ENCODE assay signal across 12 mouse cellular contexts in the genomic region with DNA sequence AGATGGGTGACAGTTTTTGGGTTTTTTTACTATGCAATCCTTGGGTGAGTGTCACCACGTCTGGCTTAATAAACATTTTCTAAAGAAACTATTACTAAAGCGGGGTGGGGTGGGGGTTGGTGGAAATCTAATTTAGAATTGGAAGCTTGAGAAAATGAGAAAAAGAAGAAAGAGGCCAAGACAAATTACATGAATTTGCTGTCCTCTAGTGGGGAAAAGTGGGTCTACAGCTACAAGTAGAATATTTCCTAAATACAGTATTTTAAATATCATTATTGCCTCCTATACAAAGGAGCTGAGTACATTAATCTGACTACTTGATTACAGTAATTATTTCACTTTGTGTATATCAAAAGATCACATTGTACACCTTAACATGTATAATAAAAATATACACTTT. TPM values are rescaled to one million over a fixed set of nuclear protein-coding genes. Genes with fewer than 3 reads are reported as not detected.
DNase-seq lines count a peak whose midpoint lies in the region; ATAC-seq and TF ChIP-seq lines count a peak whose summit lies in the region.
"Had no signal": no experiment of that assay in that cellular context is flagged by ENCODE, and none has a peak within 500 bp of the region (broad histone marks: within the 10 kb centered on the region; RNA-seq: fewer than 3 reads in every experiment).

No protein-coding gene starts in this region.

- H3K27ac ChIP-seq in embryonic facial prominence, embryonic 11.5 days (replicated peaks; ENCODE audit: low read depth, low read length), result no peak overlapping the region
- H3K27ac ChIP-seq in embryonic facial prominence, embryonic 10.5 days (replicated peaks), result no peak overlapping the region
- no peak overlapping the region for H3K27ac ChIP-seq in layer of hippocampus, adult 2 months
- H3K27ac ChIP-seq in liver, embryonic 12.5 days, result no peak overlapping the region
- H3K27ac ChIP-seq: kidney, embryonic 15.5 days; liver, embryonic 15.5 days had no signal

- 36% methylated on average over 2 of the region's 2 CpGs for WGBS in embryonic facial prominence, embryonic 11.5 days
- WGBS in embryonic facial prominence, embryonic 10.5 days, result 43% methylated on average over 2 of the region's 2 CpGs
- WGBS in liver, embryonic 12.5 days (ENCODE audit: insufficient replicate concordance), result 33% methylated on average over 2 of the region's 2 CpGs

- DNase-seq in embryonic facial prominence, embryonic 11.5 days (ENCODE audit: low spot score), result peak; percentile 61
- no peak for DNase-seq in embryonic facial prominence, embryonic 10.5 days (ENCODE audit: low spot score)
- DNase-seq in layer of hippocampus, adult 2 months (ENCODE audit: low spot score in 2 of 2), result peak; percentile 26 to 35
- DNase-seq in layer of hippocampus, adult 8-10 months (ENCODE audit: low spot score in 2 of 2), result no peak
- peak; percentile 49 for DNase-seq in A20 (ENCODE audit: low read depth, low spot score)
- DNase-seq in embryo, embryonic 10.5 days (ENCODE audit: low spot score), result peak; percentile 54
- DNase-seq in thymus, postnatal 4 days, result no peak

- H3K9ac ChIP-seq in embryonic facial prominence, embryonic 11.5 days (replicated peaks; ENCODE audit: low read length), result no peak overlapping the region
- H3K9ac ChIP-seq in liver, embryonic 12.5 days, result no peak overlapping the region
- H3K9ac ChIP-seq: kidney, embryonic 15.5 days; liver, embryonic 15.5 days had no signal

- ATAC-seq in embryonic facial prominence, embryonic 11.5 days (replicated peaks; ENCODE audit: insufficient number of reproducible peaks, low FRiP score, low TSS enrichment, low read depth), result no peak
- no peak for ATAC-seq in liver, embryonic 12.5 days

- H3K36me3 ChIP-seq in embryonic facial prominence, embryonic 11.5 days (replicated peaks; ENCODE audit: control insufficient read depth, insufficient read depth, low read depth, low read length), result no peaks in the 10 kb centered on the region
- H3K36me3 ChIP-seq in embryonic facial prominence, embryonic 10.5 days (replicated peaks), result no peaks in the 10 kb centered on the region
- H3K36me3 ChIP-seq in liver, embryonic 12.5 days, result no peaks in the 10 kb centered on the region
- H3K36me3 ChIP-seq: kidney, embryonic 15.5 days; liver, embryonic 15.5 days had no signal

- peak; percentile 95 for TF ChIP-seq CTCF in layer of hippocampus, adult 2 months (conservative IDR thresholded peaks at IDR 0.05)

- H3K9me3 ChIP-seq in embryonic facial prominence, embryonic 11.5 days (replicated peaks; ENCODE audit: control insufficient read depth, low read length), result no peaks in the 10 kb centered on the region
- H3K9me3 ChIP-seq in embryonic facial prominence, embryonic 10.5 days, result no peaks in the 10 kb centered on the region
- no peaks in the 10 kb centered on the region for H3K9me3 ChIP-seq in liver, embryonic 12.5 days (replicated peaks)
- H3K9me3 ChIP-seq: kidney, embryonic 15.5 days; liver, embryonic 15.5 days had no signal

- H3K27me3 ChIP-seq in embryonic facial prominence, embryonic 11.5 days (ENCODE audit: control insufficient read depth, insufficient read depth, low read length), result no peaks in the 10 kb centered on the region
- H3K27me3 ChIP-seq in embryonic facial prominence, embryonic 10.5 days (replicated peaks; ENCODE audit: low read depth, poor library complexity, severe bottlenecking), result no peaks in the 10 kb centered on the region
- no peaks in the 10 kb centered on the region for H3K27me3 ChIP-seq in liver, embryonic 12.5 days (replicated peaks)
- H3K27me3 ChIP-seq: kidney, embryonic 15.5 days; liver, embryonic 15.5 days had no signal

- no peak overlapping the region for H3K4me3 ChIP-seq in embryonic facial prominence, embryonic 11.5 days (ENCODE audit: low read depth, low read length)
- no peak overlapping the region for H3K4me3 ChIP-seq in embryonic facial prominence, embryonic 10.5 days
- H3K4me3 ChIP-seq in layer of hippocampus, adult 2 months, result no peak overlapping the region
- no peak overlapping the region for H3K4me3 ChIP-seq in liver, embryonic 12.5 days
- H3K4me3 ChIP-seq: kidney, embryonic 15.5 days; liver, embryonic 15.5 days had no signal

- H3K4me1 ChIP-seq in embryonic facial prominence, embryonic 11.5 days (ENCODE audit: control insufficient read depth, insufficient read depth, low read length), result no peaks in the 10 kb centered on the region
- H3K4me1 ChIP-seq in embryonic facial prominence, embryonic 10.5 days, result no peaks in the 10 kb centered on the region
- H3K4me1 ChIP-seq in liver, embryonic 12.5 days, result no peaks in the 10 kb centered on the region
- H3K4me1 ChIP-seq: liver, embryonic 15.5 days had no signal

- H3K4me2 ChIP-seq in embryonic facial prominence, embryonic 11.5 days (ENCODE audit: low read depth, low read length), result no peak overlapping the region
- H3K4me2 ChIP-seq in liver, embryonic 12.5 days, result no peak overlapping the region
- H3K4me2 ChIP-seq: kidney, embryonic 15.5 days; liver, embryonic 15.5 days had no signal

RNA-seq across cellular contexts. Expression of gene Mfap5, which starts 13.7 kb away (rescaled TPM):
- 0.60 and 1.9 TPM in 2 replicates for polyA plus RNA-seq in embryonic facial prominence, embryonic 11.5 days (2014; fragmentation: Nextera tagmentation; extraction: Ambion mirVana)
- 0.59 and 0.62 TPM in 2 replicates for polyA plus RNA-seq in embryonic facial prominence, embryonic 10.5 days (2016; fragmentation: Nextera tagmentation; extraction: Ambion mirVana)
- not detected for total RNA-seq in layer of hippocampus, adult 2 months (2021)
- total RNA-seq in layer of hippocampus, adult 8-10 months (2022), result under 1 TPM in 2 of 4 experiments, not detected in 2; 0.31 to 0.40 TPM
- 0.48 and 0.68 TPM in 2 replicates for polyA plus RNA-seq in liver, embryonic 12.5 days (2016; fragmentation: Nextera tagmentation; extraction: Ambion mirVana)
- total RNA-seq: neutrophil, adult 5-6 weeks had no signal

RNA-seq across cellular contexts. Expression of gene Rimklb, which starts 20.8 kb away (rescaled TPM):
- polyA plus RNA-seq in embryonic facial prominence, embryonic 11.5 days (2014; fragmentation: Nextera tagmentation; extraction: Ambion mirVana), result 50.8 and 62.3 TPM in 2 replicates
- 35.9 and 40.3 TPM in 2 replicates for polyA plus RNA-seq in embryonic facial prominence, embryonic 10.5 days (2016; fragmentation: Nextera tagmentation; extraction: Ambion mirVana)
- 10 to 100 TPM; 70.3 to 71.6 TPM for total RNA-seq in layer of hippocampus, adult 2 months (2021)
- 10 to 100 TPM; 49.8 to 78.3 (median 70.4) TPM for total RNA-seq in layer of hippocampus, adult 8-10 months (2022)
- polyA plus RNA-seq in liver, embryonic 12.5 days (2016; fragmentation: Nextera tagmentation; extraction: Ambion mirVana), result 2.1 and 3.1 TPM in 2 replicates

RNA-seq across cellular contexts. Expression of gene Aicda, which starts 34.2 kb away (rescaled TPM):
- polyA plus RNA-seq in embryonic facial prominence, embryonic 11.5 days (2014; fragmentation: Nextera tagmentation; extraction: Ambion mirVana), result 0.17 TPM in 1 of 2 replicates, not detected in the other
- 0.14 TPM in 1 of 2 replicates, not detected in the other for polyA plus RNA-seq in embryonic facial prominence, embryonic 10.5 days (2016; fragmentation: Nextera tagmentation; extraction: Ambion mirVana)
- total RNA-seq in layer of hippocampus, adult 2 months (2021), result not detected
- not detected for total RNA-seq in layer of hippocampus, adult 8-10 months (2022)
- 0.05 TPM in 1 of 2 replicates, not detected in the other for polyA plus RNA-seq in liver, embryonic 12.5 days (2016; fragmentation: Nextera tagmentation; extraction: Ambion mirVana)
- total RNA-seq: heart, adult 18-20 months had no signal
- polyA plus RNA-seq: kidney, embryonic 15.5 days; liver, embryonic 15.5 days had no signal

Comparison
In these comparisons a context has a peak if more than half of its experiments do, and no peak if none do; other contexts are left out.
1. DNase-seq: peak in embryonic facial prominence, embryonic 11.5 days (single experiment), layer of hippocampus, adult 2 months (2 of 2), A20 (single experiment) and embryo, embryonic 10.5 days (single experiment); none in embryonic facial prominence, embryonic 10.5 days (single experiment), layer of hippocampus, adult 8-10 months (0 of 2) and thymus, postnatal 4 days (single experiment).